Mouse (Mus musculus): Measurements from ENCODE around the gene A730071L15Rik. TPM values are rescaled to one million over a fixed set of nuclear protein-coding genes. Genes with fewer than 3 reads are reported as not detected.
A peak's percentile ranks its signal among the peaks of the same experiment; 100 is the strongest.

A730071L15Rik gene
- polyA plus RNA-seq, 1 experiment from 2014 or later = 0.84 TPM

DNA sequence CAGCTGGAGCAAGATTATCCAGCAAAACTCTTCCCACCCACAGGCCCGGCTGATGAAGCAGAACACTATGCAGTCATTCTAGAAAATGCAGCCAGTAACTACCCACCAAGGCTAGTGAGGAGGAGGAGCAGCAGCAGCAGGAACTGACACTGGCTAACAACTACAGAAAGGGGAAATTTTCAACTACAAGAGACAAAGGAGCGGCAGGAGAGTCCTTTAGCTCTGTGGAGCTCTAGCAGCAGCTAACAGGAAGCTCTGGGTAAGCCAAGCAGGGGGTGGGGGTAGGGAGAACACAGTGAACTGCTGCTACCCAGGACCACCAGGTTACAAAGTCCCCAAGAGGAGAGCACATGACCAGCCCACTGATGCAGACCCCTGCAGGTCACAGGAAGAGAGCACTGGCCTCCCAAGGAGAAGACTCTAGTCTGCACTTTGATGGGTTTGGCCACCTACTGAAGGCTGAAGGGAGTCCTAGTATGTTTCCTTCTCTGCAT is 21.1 kb upstream of the A730071L15Rik start:
- no peak overlapping the region for H3K27ac ChIP-seq (ENCODE audit: low read length)
- peaks cover 22% of the 10 kb centered on the region for H3K4me1 ChIP-seq (replicated peaks; ENCODE audit: control insufficient read depth, insufficient read depth, low read length)
- H3K4me2 ChIP-seq (ENCODE audit: low read length) = no peak overlapping the region
- no peak overlapping the region for H3K4me3 ChIP-seq (replicated peaks; ENCODE audit: low read length)
- 12% methylated on average over 2 of the region's 2 CpGs for WGBS
- H3K36me3 ChIP-seq (ENCODE audit: control insufficient read depth, insufficient read depth) = no peaks in the 10 kb centered on the region
- no peak overlapping the region for H3K9ac ChIP-seq (replicated peaks; ENCODE audit: low read depth, low read length)
- no peaks in the 10 kb centered on the region for H3K9me3 ChIP-seq (ENCODE audit: control insufficient read depth, low read length)
- no peaks in the 10 kb centered on the region for H3K27me3 ChIP-seq (replicated peaks; ENCODE audit: control insufficient read depth, insufficient read depth, low read length)
- ATAC-seq = no peak

DNA sequence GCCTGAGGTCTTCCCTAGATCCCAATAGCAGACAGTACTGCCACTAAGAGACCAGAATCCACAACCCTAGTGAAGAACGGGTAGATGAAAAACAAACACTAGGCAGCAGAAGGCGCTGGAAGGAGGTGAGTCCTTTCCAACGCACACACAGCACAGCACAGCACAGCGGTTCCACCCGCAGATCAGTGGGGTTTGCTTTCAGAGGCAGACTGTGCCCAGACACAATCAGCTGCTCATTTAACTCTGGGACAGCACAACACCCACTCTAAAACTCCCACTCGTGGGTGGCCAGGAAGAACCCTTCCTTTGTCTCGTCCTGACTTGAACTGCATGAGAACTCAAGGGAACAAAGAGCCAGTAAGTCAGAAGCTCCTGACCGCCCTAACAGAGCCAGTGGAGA is 20.6 kb upstream of the A730071L15Rik start:
- no peaks in the 10 kb centered on the region for H3K36me3 ChIP-seq (ENCODE audit: control insufficient read depth, insufficient read depth)
- 0 out of 2 replicates have a peak, but pooled peaks have one; percentile 16 for ATAC-seq
- 15% methylated on average over 8 of the region's 8 CpGs for WGBS
- H3K9me3 ChIP-seq (ENCODE audit: control insufficient read depth, low read length) = no peaks in the 10 kb centered on the region
- no peak overlapping the region for H3K4me3 ChIP-seq (replicated peaks; ENCODE audit: low read length)
- peaks cover 26% of the 10 kb centered on the region for H3K4me1 ChIP-seq (replicated peaks; ENCODE audit: control insufficient read depth, insufficient read depth, low read length)
- H3K27ac ChIP-seq (ENCODE audit: low read length) = no peak overlapping the region
- H3K9ac ChIP-seq (replicated peaks; ENCODE audit: low read depth, low read length) = no peak overlapping the region
- H3K4me2 ChIP-seq (ENCODE audit: low read length) = no peak overlapping the region
- no peaks in the 10 kb centered on the region for H3K27me3 ChIP-seq (replicated peaks; ENCODE audit: control insufficient read depth, insufficient read depth, low read length)

DNA sequence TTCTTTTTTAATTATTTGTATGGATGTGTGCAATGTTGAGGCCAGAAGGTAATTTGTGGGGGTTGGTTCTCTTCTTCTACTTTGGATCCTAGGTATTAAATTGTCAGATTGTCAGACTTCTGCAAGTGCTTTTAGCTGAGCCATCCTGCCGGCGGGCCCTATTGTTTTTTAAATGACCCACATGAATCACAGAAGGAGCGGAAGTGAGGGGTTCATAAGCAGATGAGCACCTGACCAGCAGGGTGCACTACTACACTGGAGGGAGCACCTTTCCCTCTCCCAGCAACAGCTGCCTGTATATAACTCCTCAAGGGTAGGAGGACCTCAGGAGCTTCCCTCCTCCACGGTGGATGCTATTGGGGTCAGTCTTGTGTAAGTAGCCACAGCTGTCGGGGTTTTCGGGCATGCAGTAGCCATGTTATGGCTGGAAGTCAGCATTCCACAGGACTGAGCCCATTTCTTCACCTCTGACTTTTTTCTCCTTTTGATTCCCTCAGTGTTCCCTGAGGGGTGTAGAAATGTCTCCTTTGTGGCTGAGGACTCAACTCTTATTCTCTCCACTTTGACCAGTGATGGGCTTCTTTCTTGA is 18.9 kb upstream of the A730071L15Rik start:
- peaks cover 36% of the 10 kb centered on the region for H3K4me1 ChIP-seq (replicated peaks; ENCODE audit: control insufficient read depth, insufficient read depth, low read length)
- H3K4me2 ChIP-seq (ENCODE audit: low read length) = no peak overlapping the region
- WGBS = 60% methylated on average over 6 of the region's 6 CpGs
- no peak overlapping the region for H3K9ac ChIP-seq (replicated peaks; ENCODE audit: low read depth, low read length)
- H3K36me3 ChIP-seq (ENCODE audit: control insufficient read depth, insufficient read depth) = no peaks in the 10 kb centered on the region
- no peak for ATAC-seq
- no peaks in the 10 kb centered on the region for H3K27me3 ChIP-seq (replicated peaks; ENCODE audit: control insufficient read depth, insufficient read depth, low read length)
- H3K27ac ChIP-seq (ENCODE audit: low read length) = no peak overlapping the region
- no peaks in the 10 kb centered on the region for H3K9me3 ChIP-seq (ENCODE audit: control insufficient read depth, low read length)
- no peak overlapping the region for H3K4me3 ChIP-seq (replicated peaks; ENCODE audit: low read length)

DNA sequence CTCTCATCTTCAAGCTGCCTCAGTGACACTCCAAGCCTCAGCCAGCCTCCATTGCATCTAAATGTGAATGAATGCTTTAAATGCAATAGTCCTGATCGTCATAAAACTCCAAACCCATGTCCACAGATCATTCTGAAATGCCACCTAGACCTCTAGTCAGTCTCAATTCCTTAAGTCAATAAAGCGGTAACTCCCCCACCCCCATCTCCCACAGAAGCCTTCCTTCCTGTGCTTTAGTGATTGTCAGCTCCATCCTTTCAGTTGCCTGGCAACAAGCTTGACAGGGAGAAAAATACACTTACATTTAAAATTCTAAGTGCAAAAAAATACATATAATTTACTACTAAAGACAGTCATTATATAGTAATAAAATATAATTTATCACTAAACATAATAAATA is 16.6 kb upstream of the A730071L15Rik start:
- Histone ChIP-seq H3K9ac (replicated peaks; ENCODE audit: low read depth, low read length) (no peak overlapping the region), H3K4me3 (replicated peaks; ENCODE audit: low read length) (no peak overlapping the region), H3K27me3 (replicated peaks; ENCODE audit: control insufficient read depth, insufficient read depth, low read length) (no peaks in the 10 kb centered on the region), H3K36me3 (ENCODE audit: control insufficient read depth, insufficient read depth) (no peaks in the 10 kb centered on the region), H3K4me1 (replicated peaks; ENCODE audit: control insufficient read depth, insufficient read depth, low read length) (peaks cover 44% of the 10 kb centered on the region), H3K27ac (ENCODE audit: low read length) (peak overlapping the region; percentile 65), H3K4me2 (ENCODE audit: low read length) (peak overlapping the region; percentile 22; the same call in 1 of the 2 replicates), H3K9me3 (ENCODE audit: control insufficient read depth, low read length) (no peaks in the 10 kb centered on the region)
- WGBS = 76% methylated on average over 2 of the region's 2 CpGs
- ATAC-seq = no peak

DNA sequence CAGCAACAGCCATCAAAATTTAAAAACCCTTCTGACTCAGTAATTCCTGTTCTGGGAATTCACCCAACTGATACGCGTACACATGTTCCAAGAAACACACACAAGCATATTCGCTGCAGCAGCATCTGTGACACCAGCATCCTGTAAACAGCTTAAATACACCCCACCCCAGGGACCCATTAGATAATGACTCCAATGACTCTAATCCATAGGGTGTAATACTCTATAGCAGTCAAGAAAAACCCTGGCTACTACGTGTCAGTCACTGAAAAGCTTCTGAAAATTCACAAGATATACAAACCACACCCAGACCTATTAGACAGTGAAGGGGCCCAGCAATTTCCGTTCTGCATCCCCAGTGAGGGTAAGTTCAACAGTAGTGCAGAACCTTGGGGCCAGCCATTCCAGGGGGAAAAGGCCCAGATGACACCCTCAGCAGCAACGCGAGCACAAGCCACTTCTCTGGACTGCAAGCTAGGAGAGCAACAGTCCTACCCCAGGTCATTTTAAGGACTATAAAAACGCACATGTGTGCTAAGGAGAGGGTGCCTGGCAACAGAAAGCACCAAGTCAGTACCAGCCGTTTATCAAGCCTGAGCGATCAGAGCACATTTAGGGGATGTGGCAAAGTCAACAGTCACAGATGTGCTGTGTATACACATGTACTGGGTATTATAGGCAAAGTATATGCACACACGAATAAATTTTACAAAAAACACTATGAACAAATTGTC is 15.5 kb upstream of the A730071L15Rik start:
- no peak for ATAC-seq
- WGBS = 66% methylated on average over 11 of the region's 11 CpGs

DNA sequence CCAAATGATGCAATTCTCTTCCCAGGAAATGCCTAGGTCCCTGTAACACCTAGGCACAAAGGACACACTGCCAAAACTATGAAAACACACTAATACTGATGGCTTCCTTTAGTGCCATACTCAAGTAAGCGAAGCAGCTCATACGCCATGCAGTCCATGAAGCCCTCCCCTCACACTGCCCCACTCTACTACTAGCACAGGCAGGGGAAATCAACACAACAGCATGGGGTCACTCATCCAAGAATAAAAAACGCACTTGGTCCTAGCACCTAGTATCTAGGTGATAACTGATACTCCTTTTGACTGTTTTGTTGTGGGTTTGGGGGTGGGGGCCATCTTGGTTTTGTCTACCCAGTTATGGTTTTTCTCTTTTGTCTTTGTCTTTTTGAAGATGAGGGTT is 12.4 kb upstream of the A730071L15Rik start:
- Histone ChIP-seq H3K4me1 (replicated peaks; ENCODE audit: control insufficient read depth, insufficient read depth, low read length) (peaks cover 37% of the 10 kb centered on the region), H3K9ac (replicated peaks; ENCODE audit: low read depth, low read length) (peak overlapping the region; percentile 34; the same call in 1 of the 2 replicates), H3K4me3 (replicated peaks; ENCODE audit: low read length) (no peak overlapping the region), H3K9me3 (ENCODE audit: control insufficient read depth, low read length) (no peaks in the 10 kb centered on the region), H3K36me3 (ENCODE audit: control insufficient read depth, insufficient read depth) (0 out of 2 replicates have a peak, but pooled peaks cover 3% of the 10 kb centered on the region), H3K4me2 (ENCODE audit: low read length) (no peak overlapping the region), H3K27me3 (replicated peaks; ENCODE audit: control insufficient read depth, insufficient read depth, low read length) (no peaks in the 10 kb centered on the region), H3K27ac (ENCODE audit: low read length) (peak overlapping the region; percentile 52)
- ATAC-seq = peak; percentile 41; the same call in 1 of the 2 replicates
- 90% methylated on average over 3 of the region's 3 CpGs for WGBS

More for the DNA sequence above, 15.5 kb upstream of the A730071L15Rik start:
- H3K4me1 ChIP-seq (replicated peaks; ENCODE audit: control insufficient read depth, insufficient read depth, low read length) = peaks cover 39% of the 10 kb centered on the region
- H3K36me3 ChIP-seq (ENCODE audit: control insufficient read depth, insufficient read depth) = no peaks in the 10 kb centered on the region
- H3K9ac ChIP-seq (replicated peaks; ENCODE audit: low read depth, low read length) = no peak overlapping the region; the same call in 1 of the 2 replicates
- no peaks in the 10 kb centered on the region for H3K27me3 ChIP-seq (replicated peaks; ENCODE audit: control insufficient read depth, insufficient read depth, low read length)
- no peak overlapping the region for H3K4me3 ChIP-seq (replicated peaks; ENCODE audit: low read length)
- H3K27ac ChIP-seq (ENCODE audit: low read length) = peak overlapping the region; percentile 60
- no peaks in the 10 kb centered on the region for H3K9me3 ChIP-seq (ENCODE audit: control insufficient read depth, low read length)
- no peak overlapping the region for H3K4me2 ChIP-seq (ENCODE audit: low read length)

DNA sequence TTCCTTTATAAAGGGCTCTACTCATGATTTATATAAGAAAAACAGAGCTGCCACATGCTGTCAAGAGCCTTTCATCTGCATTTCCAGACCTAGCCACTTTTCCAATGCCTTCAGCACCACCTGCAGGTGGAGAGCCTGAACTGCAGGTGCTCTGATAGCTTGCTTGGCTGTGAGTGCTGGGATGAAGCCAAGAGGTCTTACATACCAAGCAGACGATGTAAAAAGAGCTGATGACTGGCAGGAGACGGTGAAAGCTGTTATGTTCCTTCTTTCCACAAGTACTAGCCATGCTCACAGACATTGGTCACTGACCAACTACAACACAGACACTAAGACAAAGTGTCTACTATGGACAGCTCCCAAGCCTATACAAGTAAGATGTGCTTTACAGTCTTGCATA is 12.0 kb upstream of the A730071L15Rik start:
- H3K9me3 ChIP-seq (ENCODE audit: control insufficient read depth, low read length) = no peaks in the 10 kb centered on the region
- no peak overlapping the region; the same call in 1 of the 2 replicates for H3K9ac ChIP-seq (replicated peaks; ENCODE audit: low read depth, low read length)
- H3K4me3 ChIP-seq (replicated peaks; ENCODE audit: low read length) = no peak overlapping the region
- H3K36me3 ChIP-seq (ENCODE audit: control insufficient read depth, insufficient read depth) = 0 out of 2 replicates have a peak, but pooled peaks cover 3% of the 10 kb centered on the region
- H3K27me3 ChIP-seq (replicated peaks; ENCODE audit: control insufficient read depth, insufficient read depth, low read length) = no peaks in the 10 kb centered on the region
- no peak overlapping the region for H3K4me2 ChIP-seq (ENCODE audit: low read length)
- H3K4me1 ChIP-seq (replicated peaks; ENCODE audit: control insufficient read depth, insufficient read depth, low read length) = peaks cover 33% of the 10 kb centered on the region
- 0% methylated on average over 2 of the region's 2 CpGs for WGBS
- peak; percentile 67 for ATAC-seq
- peak overlapping the region; percentile 52 for H3K27ac ChIP-seq (ENCODE audit: low read length)

DNA sequence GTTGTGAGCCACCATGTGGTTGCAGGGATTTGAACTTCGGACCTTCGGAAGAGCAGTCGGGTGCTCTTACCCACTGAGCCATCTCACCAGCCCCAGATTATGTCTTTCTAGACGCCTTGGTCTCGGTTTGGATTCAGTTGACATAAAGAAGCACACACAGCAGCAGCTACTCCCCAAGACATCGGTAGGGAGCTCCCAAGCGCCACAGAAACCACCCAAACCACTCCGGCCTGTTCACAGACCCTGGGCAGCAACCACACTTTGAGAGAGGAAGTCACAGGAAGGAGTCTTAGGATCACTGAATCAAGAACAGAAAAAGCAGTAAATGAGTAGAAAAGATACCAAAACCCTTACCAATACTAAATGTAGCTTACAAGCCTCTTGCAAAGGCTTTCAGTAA is 3.0 kb upstream of the A730071L15Rik start:
- no peak overlapping the region for H3K4me2 ChIP-seq (ENCODE audit: low read length)
- WGBS = 91% methylated on average over 8 of the region's 8 CpGs
- no peaks in the 10 kb centered on the region for H3K36me3 ChIP-seq (ENCODE audit: control insufficient read depth, insufficient read depth)
- no peak overlapping the region for H3K9ac ChIP-seq (replicated peaks; ENCODE audit: low read depth, low read length)
- no peak overlapping the region for H3K27ac ChIP-seq (ENCODE audit: low read length)
- H3K4me3 ChIP-seq (replicated peaks; ENCODE audit: low read length) = no peak overlapping the region
- no peaks in the 10 kb centered on the region for H3K9me3 ChIP-seq (ENCODE audit: control insufficient read depth, low read length)
- H3K4me1 ChIP-seq (replicated peaks; ENCODE audit: control insufficient read depth, insufficient read depth, low read length) = peaks cover 22% of the 10 kb centered on the region
- H3K27me3 ChIP-seq (replicated peaks; ENCODE audit: control insufficient read depth, insufficient read depth, low read length) = no peaks in the 10 kb centered on the region
- ATAC-seq = no peak

DNA sequence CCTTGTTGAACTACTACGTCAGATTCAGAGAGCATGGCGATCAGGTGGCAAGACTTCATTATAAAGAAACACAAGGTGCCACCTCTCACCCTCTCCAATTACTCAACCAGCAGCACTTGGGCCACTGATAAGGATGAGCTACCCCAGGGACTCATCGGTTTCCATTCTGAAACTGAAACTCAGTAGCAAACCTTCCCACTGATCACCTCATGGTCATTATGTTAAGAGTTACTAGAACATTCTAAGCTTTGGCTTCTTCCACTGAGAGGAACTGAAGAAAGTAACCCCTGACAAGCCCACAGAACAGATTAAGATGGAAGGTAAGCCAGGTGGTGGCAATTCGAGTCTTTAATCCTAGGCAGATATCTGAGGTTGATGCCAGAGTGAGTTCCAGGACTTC is 1.4 kb upstream of the A730071L15Rik start:
- no peaks in the 10 kb centered on the region for H3K27me3 ChIP-seq (replicated peaks; ENCODE audit: control insufficient read depth, insufficient read depth, low read length)
- no peak overlapping the region for H3K27ac ChIP-seq (ENCODE audit: low read length)
- no peaks in the 10 kb centered on the region for H3K9me3 ChIP-seq (ENCODE audit: control insufficient read depth, low read length)
- 96% methylated on average over 4 of the region's 4 CpGs for WGBS
- H3K9ac ChIP-seq (replicated peaks; ENCODE audit: low read depth, low read length) = no peak overlapping the region
- H3K4me2 ChIP-seq (ENCODE audit: low read length) = peak overlapping the region; percentile 98
- H3K4me3 ChIP-seq (replicated peaks; ENCODE audit: low read length) = peak overlapping the region; percentile 100; the same call in 1 of the 2 replicates
- ATAC-seq = no peak
- peaks cover 22% of the 10 kb centered on the region for H3K4me1 ChIP-seq (replicated peaks; ENCODE audit: control insufficient read depth, insufficient read depth, low read length)
- no peaks in the 10 kb centered on the region for H3K36me3 ChIP-seq (ENCODE audit: control insufficient read depth, insufficient read depth)
